Mouse (Mus musculus): ENCODE measurements around the gene Alpi.

DNA sequence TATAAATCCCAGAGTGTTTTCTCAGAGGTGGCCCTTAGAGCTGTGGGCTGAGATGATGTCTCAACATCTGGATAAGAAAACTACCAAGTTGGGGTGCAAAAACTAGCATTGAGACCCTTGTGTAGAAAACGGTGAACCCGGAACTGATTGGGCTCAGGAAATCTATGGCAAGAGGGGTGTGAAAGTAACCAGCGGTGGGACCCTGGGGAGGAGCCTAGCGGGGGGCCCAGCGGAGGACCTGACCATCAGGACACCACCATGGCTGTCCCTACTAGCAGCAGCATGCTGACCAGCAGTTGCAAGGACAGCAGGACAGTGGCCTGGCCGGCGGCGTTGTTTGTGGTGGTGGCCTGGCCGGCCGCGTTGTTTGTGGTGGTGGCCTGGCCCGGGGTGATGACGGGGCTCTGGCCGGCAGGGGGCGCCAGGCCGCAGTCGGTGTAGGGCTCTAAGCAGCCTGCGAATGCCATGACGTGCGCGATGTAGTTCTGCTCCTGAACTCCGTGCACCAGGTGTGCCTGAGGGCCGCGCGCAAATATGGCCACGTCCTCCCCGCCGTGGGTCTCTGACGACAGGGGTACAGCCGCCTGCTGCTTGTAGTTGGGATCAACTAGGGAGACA, 2.9 kb downstream of the Alpi start:
- TF ChIP-seq CTCF (IDR thresholded peaks at IDR 0.05; ENCODE audit: low read depth, low read length) (peak; percentile 83), POLR2A (IDR thresholded peaks at IDR 0.05; ENCODE audit: extremely low read depth, insufficient read depth, low read length) (no peak)
